In the genomic region with DNA sequence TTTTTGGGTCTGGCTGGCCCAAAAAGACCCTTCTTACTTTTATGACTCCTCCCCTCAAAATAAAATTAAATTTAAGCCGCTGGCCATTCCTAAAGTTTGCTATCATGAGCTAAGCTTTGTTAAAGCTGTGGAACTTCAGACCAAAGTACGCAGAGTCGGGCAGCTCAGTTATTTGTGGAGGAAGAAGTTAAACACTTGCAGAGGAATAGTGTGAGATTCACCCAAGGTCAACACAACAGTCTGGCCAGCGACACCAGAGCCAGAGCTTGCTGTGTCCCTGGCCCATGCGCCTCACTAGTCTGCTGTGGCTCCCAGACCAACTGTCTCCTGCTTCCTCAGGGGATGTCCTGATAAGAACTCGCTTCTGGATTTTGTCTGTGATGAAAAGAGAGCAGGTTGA, we compare ENCODE assay signal across 16 mouse cellular contexts.
"Had no signal": no experiment of that assay in that cellular context is flagged by ENCODE, and none has a peak within 500 bp of the region (broad histone marks: within the 10 kb centered on the region; RNA-seq: fewer than 3 reads in every experiment).

No protein-coding gene starts in this region.

- H3K36me3 ChIP-seq: limb, embryonic 10.5 days; limb, embryonic 13.5 days; lung, embryonic 15.5 days had no signal

- H3K9ac ChIP-seq: limb, embryonic 13.5 days; liver, embryonic 14.5 days; liver, postnatal 0 days; lung, embryonic 15.5 days had no signal

- H3K4me2 ChIP-seq: limb, embryonic 13.5 days; lung, embryonic 15.5 days; midbrain, embryonic 11.5 days had no signal

- H3K4me3 ChIP-seq: layer of hippocampus, adult 2 months; limb, embryonic 10.5 days; limb, embryonic 13.5 days; lung, embryonic 15.5 days had no signal

- H3K27me3 ChIP-seq: limb, embryonic 13.5 days; lung, embryonic 15.5 days had no signal

- ATAC-seq: liver, postnatal 0 days had no signal

- DNase-seq: kidney, postnatal 25 days; layer of hippocampus, adult 9-11 months; liver; liver, postnatal 0 days; lung, postnatal 14 days; lung, postnatal 4 days; midbrain, embryonic 14.5 days; thymus, adult 18-20 months; thymus, postnatal 36 days had no signal

- H3K4me1 ChIP-seq: limb, embryonic 10.5 days; limb, embryonic 13.5 days; lung, embryonic 15.5 days had no signal

- H3K9me3 ChIP-seq: limb, embryonic 10.5 days; limb, embryonic 13.5 days; lung, embryonic 15.5 days had no signal

- H3K27ac ChIP-seq: kidney, postnatal 0 days; layer of hippocampus, adult 2 months; limb, embryonic 10.5 days; limb, embryonic 13.5 days; liver, embryonic 14.5 days; lung, embryonic 15.5 days had no signal
